Mouse (Mus musculus) MEL (cell line): Measurements from ENCODE around the gene Msx2.

Source experiments
- CHD2 ChIP-seq: IDR thresholded peaks from 2 replicates; pipeline ENCODE4 v1.6.1; 2011; ENCODE audit warnings: low read length, improper control_type of control experiment
- CTCF ChIP-seq, 3 experiments: IDR thresholded peaks in 2 of 3; conservative IDR thresholded peaks in 1 of 3; 2 replicates each; pipeline ENCODE4 v1.5.1; 2011 to 2012; ENCODE audit warnings: low read length in 3 of 3, low read depth in 2 of 3, mild to moderate bottlenecking in 2 of 3, improper control_type of control experiment in 1 of 3, inconsistent platforms in 1 of 3, mixed read lengths in 1 of 3, moderate library complexity in 1 of 3; ENCODE audit not compliant: control insufficient read depth in 1 of 3, insufficient read depth in 1 of 3, poor library complexity in 1 of 3, severe bottlenecking in 1 of 3
- EP300 ChIP-seq, 2 experiments: IDR thresholded peaks; 2 replicates each; pipeline ENCODE4 v1.6.1; 2011; ENCODE audit warnings: improper control_type of control experiment in 2 of 2, low read length in 2 of 2, low read depth in 1 of 2, mild to moderate bottlenecking in 1 of 2
- KAT2A ChIP-seq: conservative IDR thresholded peaks from 2 replicates; pipeline ENCODE4 v1.6.1; 2012; ENCODE audit warnings: low read depth, low read length, improper control_type of control experiment, inconsistent platforms
- MAX ChIP-seq: IDR thresholded peaks from 2 replicates; pipeline ENCODE4 v1.6.1; 2011; ENCODE audit warnings: low read length, improper control_type of control experiment
- NELFE ChIP-seq: IDR thresholded peaks from 2 replicates; pipeline ENCODE4 v1.6.1; 2011; ENCODE audit warnings: low read depth, low read length, improper control_type of control experiment
- POLR2A ChIP-seq, 2 experiments: IDR thresholded peaks; 2 replicates each; pipeline ENCODE4 v1.6.1; 2011 to 2012; ENCODE audit warnings: low read length in 2 of 2, mild to moderate bottlenecking in 2 of 2, control low read depth in 1 of 2, improper control_type of control experiment in 1 of 2, low read depth in 1 of 2, moderate library complexity in 1 of 2; ENCODE audit not compliant: control insufficient read depth in 1 of 2, insufficient read depth in 1 of 2, poor library complexity in 1 of 2
- POLR2AphosphoS2 ChIP-seq: IDR thresholded peaks from 2 replicates; pipeline ENCODE4 v1.6.1; 2011; ENCODE audit warnings: low read length, improper control_type of control experiment
- SMC3 ChIP-seq: IDR thresholded peaks from 2 replicates; pipeline ENCODE4 v1.6.1; 2011; ENCODE audit warnings: low read depth, low read length, improper control_type of control experiment

GRCm38 (mm10) chr13:53461855-53462648 lies 10.8 kb downstream of the Msx2 start:
- no peak for TF ChIP-seq CTCF (IDR thresholded peaks at IDR 0.05 in 2 of 3, conservative IDR thresholded peaks at IDR 0.05 in 1 of 3; ENCODE audit: control insufficient read depth in 1 of 3, insufficient read depth in 1 of 3, low read depth in 2 of 3, low read length in 3 of 3, poor library complexity in 1 of 3, severe bottlenecking in 1 of 3)
- no peak for TF ChIP-seq MAX
- no peak for TF ChIP-seq SMC3
- TF ChIP-seq POLR2AphosphoS2, result no peak
- no peak for TF ChIP-seq NELFE
- no peak for TF ChIP-seq CHD2
- TF ChIP-seq KAT2A, result no peak
- no peak for TF ChIP-seq POLR2A (IDR thresholded peaks at IDR 0.05; ENCODE audit: control insufficient read depth in 1 of 2, insufficient read depth in 1 of 2, low read depth in 1 of 2, low read length in 2 of 2, poor library complexity in 1 of 2)
- no peak for TF ChIP-seq EP300 (IDR thresholded peaks at IDR 0.05; ENCODE audit: low read depth in 1 of 2, low read length in 2 of 2)
